Mouse (Mus musculus) brain, embryonic 14.5 days (tissue): ENCODE measurements at regions not wholly inside any gene's neighbourhood (a gene's known extent, or its start where the extent isn't known, plus 50 kb on each side); places are given as distances from the start of the nearest gene placed in this dataset.

Experiments used
- CTCF ChIP-seq: fragments of 200-500 bp; IDR thresholded peaks from 2 replicates; pipeline ENCODE4 v1.5.1; 2012; ENCODE audit warnings: inconsistent platforms, mild to moderate bottlenecking, moderate library complexity, borderline replicate concordance; ENCODE audit not compliant: insufficient read depth, insufficient read length; ENCODE audit errors: extremely low read depth
- POLR2A ChIP-seq: fragments of 200-500 bp; IDR thresholded peaks from 2 replicates; pipeline ENCODE4 v1.6.1; 2012; ENCODE audit warnings: mild to moderate bottlenecking, inconsistent platforms, borderline replicate concordance; ENCODE audit not compliant: poor library complexity, insufficient read depth, insufficient read length, severe bottlenecking; ENCODE audit errors: extremely low read depth

- TF ChIP-seq CTCF (no peak), POLR2A (no peak)
Measured at GRCm38 (mm10) chr14:106550150-106550549, 444.2 kb downstream of the Trim52 start.
